Mouse (Mus musculus) adrenal gland, postnatal 14 days (tissue): ENCODE measurements at regions not wholly inside any gene's neighbourhood (a gene's known extent, or its start where the extent isn't known, plus 50 kb on each side); places are given as distances from the start of the nearest gene placed in this dataset.

Experiments
- DNase-seq: peaks from one replicate; pipeline ENCODE4 v3.0.0; 2021; ENCODE audit warnings: mixed read lengths

DNA sequence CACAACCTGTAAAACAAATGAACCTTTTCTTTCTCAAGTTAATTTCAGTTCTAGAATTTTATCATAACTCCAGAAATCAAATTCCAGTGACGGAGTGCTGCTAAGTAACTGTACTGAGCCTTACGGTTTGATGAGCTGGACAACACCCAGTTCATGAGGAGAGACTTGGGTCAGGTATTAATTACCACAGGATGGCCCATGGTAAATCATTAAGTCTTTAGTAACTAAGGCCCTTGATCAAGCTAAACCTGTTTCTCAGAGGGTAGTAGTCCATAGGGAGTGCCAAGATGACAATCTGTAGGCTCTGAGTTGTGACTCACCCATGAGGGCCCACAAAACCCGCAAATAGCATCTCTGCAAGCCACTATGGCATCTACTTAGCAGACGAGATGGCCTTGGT, 101.1 kb upstream of the Arhgap5 start:
- DNase-seq: no peak

DNA sequence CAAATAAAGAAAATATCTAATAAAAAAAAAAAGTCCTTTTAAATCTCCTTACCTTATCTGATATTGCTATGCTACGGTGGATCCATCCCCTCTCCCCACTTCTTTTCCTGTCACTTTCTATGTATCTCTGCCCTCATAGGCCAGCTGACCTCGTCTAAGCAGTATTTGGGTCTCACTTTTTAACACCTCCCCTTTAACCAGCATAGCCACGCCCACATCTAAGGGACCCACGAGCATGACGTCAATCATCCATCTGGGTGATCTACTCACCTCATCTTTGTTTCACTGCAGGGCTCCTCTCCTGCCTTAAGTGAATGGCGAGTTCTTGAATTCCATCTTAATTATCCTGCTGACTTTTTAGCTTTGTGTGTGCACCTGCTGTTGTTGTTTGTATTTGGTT, 97.4 kb upstream of the Arhgap5 start:
- DNase-seq: no peak

GRCm38 (mm10) chr12:52408307-52408895, 95.4 kb upstream of the Arhgap5 start:
- no peak for DNase-seq

- no peak for DNase-seq
Measured at GRCm38 (mm10) chr12:52409221-52409620, 94.6 kb upstream of the Arhgap5 start.

DNA sequence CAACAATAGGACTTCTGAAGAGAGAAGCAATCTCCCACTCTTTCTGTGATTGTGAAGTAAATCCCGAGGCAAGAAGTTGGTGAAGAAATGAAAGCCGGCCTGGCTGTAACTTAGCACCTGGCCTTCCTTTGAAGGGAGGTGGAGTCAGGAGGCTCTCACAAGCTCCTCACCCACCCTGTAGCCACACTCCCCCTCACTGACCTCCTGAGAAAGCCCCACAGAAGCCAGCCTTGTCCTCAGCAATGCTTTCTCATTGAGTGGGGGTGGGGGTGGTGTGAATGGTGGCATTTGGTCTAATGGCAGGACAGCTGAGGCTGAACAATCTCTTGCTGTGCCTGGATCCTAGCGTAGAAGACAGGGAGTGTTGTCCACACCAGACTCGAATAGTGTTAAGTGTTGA, 91.6 kb upstream of the Arhgap5 start:
- DNase-seq: no peak

- no peak for DNase-seq
Measured at GRCm38 (mm10) chr12:52413046-52413473, 90.7 kb upstream of the Arhgap5 start.

DNA sequence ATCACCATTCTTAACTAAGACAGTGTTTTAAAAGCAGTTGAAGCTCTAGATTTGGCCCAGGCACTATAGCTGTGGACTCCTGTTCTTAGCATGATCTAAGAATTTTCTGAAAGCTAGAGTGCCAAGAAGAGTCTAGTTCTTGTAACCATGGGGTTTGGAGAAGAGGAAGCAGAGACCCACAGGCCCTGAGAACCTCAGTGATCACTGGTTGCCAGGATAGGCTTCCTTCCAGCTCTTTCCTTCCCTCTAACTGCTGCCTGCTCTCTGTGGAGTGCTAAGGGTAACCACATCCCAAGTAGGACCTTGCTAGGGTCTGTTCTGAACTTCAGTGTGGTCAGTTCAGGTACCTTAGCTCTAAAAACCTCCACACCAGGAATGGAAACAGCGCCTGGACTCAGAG, 81.0 kb upstream of the Arhgap5 start:
- DNase-seq: no peak

GRCm38 (mm10) chr12:52424336-52425034, 79.3 kb upstream of the Arhgap5 start:
- no peak for DNase-seq

DNA sequence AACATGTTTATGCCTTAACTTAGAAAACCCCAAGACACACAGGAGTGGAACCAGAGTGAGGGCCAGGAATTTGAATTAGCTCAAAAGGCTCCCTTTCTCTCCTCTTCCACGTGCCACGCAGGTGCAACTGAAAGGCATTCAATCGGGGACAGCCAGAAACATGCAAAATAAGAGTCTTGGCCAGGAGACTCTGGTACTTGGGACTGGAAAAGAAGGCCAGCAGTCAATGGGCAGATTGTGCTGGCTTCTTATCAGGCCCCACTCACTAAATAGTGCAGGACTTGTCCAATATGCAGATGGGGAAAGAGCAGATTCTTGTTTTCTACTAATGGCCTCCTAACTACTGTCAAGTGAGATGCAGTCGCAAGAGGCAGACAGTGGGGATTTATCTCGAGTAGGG, 73.8 kb upstream of the Arhgap5 start:
- DNase-seq: no peak

- no peak for DNase-seq
Measured at GRCm38 (mm10) chr12:52431933-52432332, 71.8 kb upstream of the Arhgap5 start.

GRCm38 (mm10) chr12:52434021-52434420, 69.8 kb upstream of the Arhgap5 start:
- peak; percentile 67 for DNase-seq

GRCm38 (mm10) chr12:52435321-52435720, 68.5 kb upstream of the Arhgap5 start:
- no peak for DNase-seq

- DNase-seq: no peak
Measured at GRCm38 (mm10) chr12:52435795-52436211, 68.0 kb upstream of the Arhgap5 start.

- no peak for DNase-seq
Measured at GRCm38 (mm10) chr12:52436941-52437340, 66.8 kb upstream of the Arhgap5 start.

DNA sequence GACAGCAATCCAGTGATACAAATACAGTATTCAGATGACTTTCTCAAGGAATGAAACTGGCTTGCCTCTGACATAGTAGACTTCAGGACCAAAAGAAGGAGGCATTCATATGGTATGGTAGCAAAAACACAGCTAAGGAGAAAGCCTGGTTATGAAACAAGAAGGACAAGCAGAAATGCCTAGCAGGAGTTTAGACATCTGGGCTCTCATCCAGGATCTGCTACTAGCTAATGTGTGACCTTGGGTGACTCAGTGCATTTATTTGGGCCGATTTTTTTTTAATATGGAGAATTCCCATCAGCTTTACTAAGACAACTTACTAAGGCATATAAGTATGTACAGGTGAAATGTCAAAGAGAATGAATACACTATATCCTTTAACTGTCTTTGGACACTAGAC, 64.5 kb upstream of the Arhgap5 start:
- peak; percentile 65 for DNase-seq

DNA sequence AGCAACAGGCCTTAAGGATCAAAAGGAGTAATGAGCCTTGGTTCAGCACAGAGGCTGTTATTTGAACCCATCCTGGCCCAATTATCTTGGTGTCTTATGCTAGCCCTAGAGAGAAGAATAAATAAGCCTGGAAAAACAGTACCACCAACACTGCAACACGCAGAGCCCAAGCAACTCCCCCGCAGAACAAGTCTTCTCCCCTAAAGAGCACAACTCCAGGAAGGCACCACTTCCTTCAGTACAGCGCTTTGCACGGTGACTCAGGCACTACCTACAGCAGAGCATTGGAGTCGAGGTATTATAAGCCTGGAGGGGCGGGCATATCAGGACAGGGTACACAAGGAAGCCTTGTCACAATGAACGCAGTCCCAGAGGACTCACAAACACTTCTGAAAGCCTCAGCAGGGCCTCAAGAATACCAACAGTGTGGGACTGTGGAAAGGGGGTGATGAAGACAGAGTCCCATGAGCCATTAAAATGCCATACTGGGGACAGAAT, 62.9 kb upstream of the Arhgap5 start:
- no peak for DNase-seq

DNA sequence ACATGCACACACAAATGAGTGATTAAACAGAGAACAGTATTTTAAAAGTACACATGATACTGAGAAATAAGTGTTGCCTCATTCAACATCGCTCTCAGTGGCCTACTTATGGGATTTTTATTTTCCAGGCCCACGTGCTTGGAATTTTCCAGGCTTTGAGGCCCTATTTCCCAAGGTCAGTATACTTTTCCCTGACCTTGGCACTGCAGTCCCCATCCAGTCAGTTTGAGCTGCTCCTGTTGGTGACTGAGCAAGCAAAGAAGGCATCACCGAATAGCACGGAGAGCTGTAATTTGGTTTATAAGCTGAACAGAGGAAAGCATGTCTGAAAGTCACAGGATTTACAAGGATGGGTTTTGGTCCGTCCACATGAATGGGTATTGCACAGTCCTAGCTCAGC, 61.4 kb upstream of the Arhgap5 start:
- no peak for DNase-seq

DNA sequence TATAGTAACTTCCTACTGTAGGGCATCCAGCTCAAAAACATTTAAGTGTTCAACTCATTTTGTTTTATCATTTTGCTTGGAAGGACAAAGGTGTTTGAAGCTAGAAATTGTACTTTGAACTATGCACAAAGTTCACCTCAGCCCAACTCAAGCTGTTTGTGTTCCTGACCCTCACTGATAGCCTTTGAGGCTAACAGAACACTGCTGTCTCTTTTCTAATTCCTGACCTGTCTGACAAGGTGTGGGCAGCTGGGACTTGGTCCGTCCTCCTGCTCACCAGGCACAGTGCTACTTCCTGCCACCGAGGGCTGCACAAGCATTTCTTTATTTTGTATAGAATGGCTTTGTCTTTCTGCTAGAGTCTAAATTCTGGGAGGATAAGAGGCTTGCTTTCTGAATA, 58.0 kb upstream of the Arhgap5 start:
- DNase-seq: no peak

GRCm38 (mm10) chr12:52446501-52446900, 57.3 kb upstream of the Arhgap5 start:
- DNase-seq: no peak

- no peak for DNase-seq
Measured at GRCm38 (mm10) chr12:52447482-52447881, 56.3 kb upstream of the Arhgap5 start.

DNA sequence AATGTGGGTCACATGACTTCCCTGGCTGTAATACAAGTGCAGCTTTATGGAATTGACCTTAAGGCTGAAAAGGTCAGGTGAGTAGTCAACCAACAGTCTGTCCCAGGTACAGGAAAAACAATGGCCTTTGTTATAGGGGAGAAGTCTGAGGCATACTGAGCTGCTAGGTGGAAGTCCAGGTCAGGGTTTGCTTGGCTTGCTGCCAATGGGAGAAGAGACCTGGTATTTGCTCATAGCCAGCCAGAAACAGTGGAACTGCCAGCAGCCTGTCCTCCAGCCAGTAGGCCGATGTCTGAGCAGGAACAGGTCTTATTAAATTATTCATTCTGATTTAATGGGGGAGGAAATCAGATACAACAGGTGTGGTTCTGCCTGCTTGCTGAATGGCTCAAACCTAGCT, 55.6 kb upstream of the Arhgap5 start:
- DNase-seq: peak; percentile 60

- DNase-seq: no peak
Measured at GRCm38 (mm10) chr12:52453890-52454289, 49.9 kb upstream of the Arhgap5 start.
